Mouse (Mus musculus): ENCODE results near the gene Sox8. TPM values are rescaled to one million over a fixed set of nuclear protein-coding genes. Genes with fewer than 3 reads are reported as not detected.

Gene Sox8
- polyA plus RNA-seq, 1 experiment from 2014 or later = 10.7 TPM

GRCm38 (mm10) chr17:25538945-25539875 is 31.3 kb downstream of the Sox8 start:
- Histone ChIP-seq H3K4me1 (replicated peaks) (peaks cover 26% of the 10 kb centered on the region), H3K27ac (peak overlapping the region; percentile 83), H3K36me3 (no peaks in the 10 kb centered on the region), H3K9me3 (peaks cover 7% of the 10 kb centered on the region; the same call in 1 of the 2 replicates), H3K27me3 (ENCODE audit: insufficient read depth, poor library complexity, severe bottlenecking) (peaks cover 6% of the 10 kb centered on the region; the same call in 1 of the 2 replicates), H3K4me3 (peak overlapping the region; percentile 29)
- 37% methylated on average over 27 of the region's 27 CpGs for WGBS
- DNase-seq (ENCODE audit: low spot score) = peak; percentile 38

GRCm38 (mm10) chr17:25530357-25531022 is 40.0 kb downstream of the Sox8 start:
- H3K4me1 ChIP-seq (replicated peaks) = peaks cover 7% of the 10 kb centered on the region; the same call in 1 of the 2 replicates
- no peak for DNase-seq (ENCODE audit: low spot score)
- 0 out of 2 replicates have a peak, but pooled peaks cover 7% of the 10 kb centered on the region for H3K27me3 ChIP-seq (ENCODE audit: insufficient read depth, poor library complexity, severe bottlenecking)
- no peaks in the 10 kb centered on the region for H3K36me3 ChIP-seq
- 72% methylated on average over 8 of the region's 8 CpGs for WGBS
- H3K9me3 ChIP-seq = no peaks in the 10 kb centered on the region
- peak overlapping the region; percentile 45; the same call in 1 of the 2 replicates for H3K27ac ChIP-seq
- H3K4me3 ChIP-seq = no peak overlapping the region

GRCm38 (mm10) chr17:25522080-25522479 is 48.4 kb downstream of the Sox8 start:
- no peak for DNase-seq (ENCODE audit: low spot score)
- Histone ChIP-seq H3K27ac (no peak overlapping the region), H3K27me3 (ENCODE audit: insufficient read depth, poor library complexity, severe bottlenecking) (no peaks in the 10 kb centered on the region), H3K36me3 (no peaks in the 10 kb centered on the region), H3K4me1 (replicated peaks) (peaks cover 18% of the 10 kb centered on the region), H3K4me3 (no peak overlapping the region), H3K9me3 (no peaks in the 10 kb centered on the region)
- 87% methylated on average over 12 of the region's 12 CpGs for WGBS

- 63% methylated on average over 9 of the region's 9 CpGs for WGBS
- H3K4me1 ChIP-seq (replicated peaks) = peaks cover 25% of the 10 kb centered on the region
- no peaks in the 10 kb centered on the region for H3K36me3 ChIP-seq
- H3K9me3 ChIP-seq = no peaks in the 10 kb centered on the region
- no peak overlapping the region for H3K27ac ChIP-seq
- H3K27me3 ChIP-seq (ENCODE audit: insufficient read depth, poor library complexity, severe bottlenecking) = no peaks in the 10 kb centered on the region
- DNase-seq (ENCODE audit: low spot score) = no peak
- H3K4me3 ChIP-seq = no peak overlapping the region
Observed at GRCm38 (mm10) chr17:25520492-25520891, 50.0 kb downstream of the Sox8 start.

- WGBS = 73% methylated on average over 5 of the region's 5 CpGs
- H3K27me3 ChIP-seq (ENCODE audit: insufficient read depth, poor library complexity, severe bottlenecking) = no peaks in the 10 kb centered on the region
- H3K36me3 ChIP-seq = no peaks in the 10 kb centered on the region
- no peak overlapping the region for H3K4me3 ChIP-seq
- H3K27ac ChIP-seq = peak overlapping the region; percentile 70
- no peak for DNase-seq (ENCODE audit: low spot score)
- no peaks in the 10 kb centered on the region for H3K9me3 ChIP-seq
- H3K4me1 ChIP-seq (replicated peaks) = peaks cover 25% of the 10 kb centered on the region
Observed at GRCm38 (mm10) chr17:25519511-25519910, 51.0 kb downstream of the Sox8 start.

DNA sequence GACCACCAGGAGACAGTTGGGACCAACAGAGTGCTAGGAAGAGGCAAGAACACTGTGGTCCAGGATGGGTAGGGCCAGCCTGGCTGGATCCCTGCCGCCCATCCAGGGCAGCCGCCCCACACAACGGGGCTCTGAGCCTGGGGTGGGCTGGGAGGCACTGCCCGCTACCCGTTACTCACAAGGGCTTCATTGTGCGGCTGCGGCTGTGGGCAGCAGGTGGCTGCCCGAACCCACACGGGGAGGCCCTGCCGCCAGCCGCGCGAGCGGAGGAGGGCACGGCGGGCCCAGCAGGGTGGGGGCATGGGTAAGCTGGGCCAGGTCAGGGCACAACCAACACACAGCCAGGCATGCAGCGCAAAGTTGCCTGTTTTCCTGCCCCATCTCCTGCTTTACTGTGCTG is 52.3 kb downstream of the Sox8 start:
- 84% methylated on average over 17 of the region's 17 CpGs for WGBS
- Histone ChIP-seq H3K4me1 (replicated peaks) (peaks cover 25% of the 10 kb centered on the region), H3K27me3 (ENCODE audit: insufficient read depth, poor library complexity, severe bottlenecking) (no peaks in the 10 kb centered on the region), H3K4me3 (0 out of 2 replicates have a peak overlapping the region, but pooled peaks have one; percentile 2), H3K27ac (peak overlapping the region; percentile 45; the same call in 1 of the 2 replicates), H3K36me3 (no peaks in the 10 kb centered on the region), H3K9me3 (peaks cover 4% of the 10 kb centered on the region; the same call in 1 of the 2 replicates)
- no peak for DNase-seq (ENCODE audit: low spot score)

GRCm38 (mm10) chr17:25516315-25516714 is 54.2 kb downstream of the Sox8 start:
- peaks cover 25% of the 10 kb centered on the region for H3K4me1 ChIP-seq (replicated peaks)
- 43% methylated on average over 5 of the region's 5 CpGs for WGBS
- H3K9me3 ChIP-seq = peaks cover 4% of the 10 kb centered on the region; the same call in 1 of the 2 replicates
- H3K4me3 ChIP-seq = no peak overlapping the region
- no peak for DNase-seq (ENCODE audit: low spot score)
- H3K36me3 ChIP-seq = no peaks in the 10 kb centered on the region
- no peaks in the 10 kb centered on the region for H3K27me3 ChIP-seq (ENCODE audit: insufficient read depth, poor library complexity, severe bottlenecking)
- H3K27ac ChIP-seq = 0 out of 2 replicates have a peak overlapping the region, but pooled peaks have one; percentile 50

Other genes with a start within 250 kb of the Sox8 start
- gene Tpsab1, start 225.1 kb downstream of the Sox8 start, polyA plus RNA-seq (2016; fragmentation: Nextera tagmentation; extraction: Ambion mirVana) = not detected in 2 replicates
- gene Tpsb2, start 204.4 kb downstream of the Sox8 start, polyA plus RNA-seq (2016; fragmentation: Nextera tagmentation; extraction: Ambion mirVana) = not detected in 2 replicates
- gene Tpsg1, start 201.4 kb downstream of the Sox8 start, polyA plus RNA-seq (2016; fragmentation: Nextera tagmentation; extraction: Ambion mirVana) = 0.50 TPM in 1 of 2 replicates, not detected in the other
- gene Cacna1h, start 136.9 kb downstream of the Sox8 start, polyA plus RNA-seq (2016; fragmentation: Nextera tagmentation; extraction: Ambion mirVana) = 3.9 and 6.8 TPM in 2 replicates
- gene Tekt4, start 116.1 kb downstream of the Sox8 start, polyA plus RNA-seq (2016; fragmentation: Nextera tagmentation; extraction: Ambion mirVana) = 1.2 and 2.8 TPM in 2 replicates
- 0.06 and 0.27 TPM in 2 replicates for gene Sstr5, start 73.4 kb downstream of the Sox8 start, polyA plus RNA-seq (2016; fragmentation: Nextera tagmentation; extraction: Ambion mirVana)
- 27.3 and 29.4 TPM in 2 replicates for gene Lmf1, start 8.4 kb upstream of the Sox8 start, polyA plus RNA-seq (2016; fragmentation: Nextera tagmentation; extraction: Ambion mirVana)
- gene Gng13, start 146.5 kb upstream of the Sox8 start, polyA plus RNA-seq (2016; fragmentation: Nextera tagmentation; extraction: Ambion mirVana) = 2.4 and 4.4 TPM in 2 replicates
- 47.2 and 60.4 TPM in 2 replicates for gene Chtf18, start 156.7 kb upstream of the Sox8 start, polyA plus RNA-seq (2016; fragmentation: Nextera tagmentation; extraction: Ambion mirVana)
- 22.2 and 24.8 TPM in 2 replicates for gene Rpusd1, start 157.0 kb upstream of the Sox8 start, polyA plus RNA-seq (2016; fragmentation: Nextera tagmentation; extraction: Ambion mirVana)
- not detected in 2 replicates for gene Mslnl, start 165.4 kb upstream of the Sox8 start, polyA plus RNA-seq (2016; fragmentation: Nextera tagmentation; extraction: Ambion mirVana)
- gene Msln, start 183.7 kb upstream of the Sox8 start, polyA plus RNA-seq (2016; fragmentation: Nextera tagmentation; extraction: Ambion mirVana) = 0.33 TPM in 1 of 2 replicates, not detected in the other
- 25.3 and 25.7 TPM in 2 replicates for gene Narfl, start 203.1 kb upstream of the Sox8 start, polyA plus RNA-seq (2016; fragmentation: Nextera tagmentation; extraction: Ambion mirVana)
- 68.1 and 88.5 TPM in 2 replicates for gene Haghl, start 215.0 kb upstream of the Sox8 start, polyA plus RNA-seq (2016; fragmentation: Nextera tagmentation; extraction: Ambion mirVana)
- 0.95 and 1.2 TPM in 2 replicates for gene Ccdc78, start 215.9 kb upstream of the Sox8 start, polyA plus RNA-seq (2016; fragmentation: Nextera tagmentation; extraction: Ambion mirVana)
- gene Fam173a, start 222.2 kb upstream of the Sox8 start, polyA plus RNA-seq (2016; fragmentation: Nextera tagmentation; extraction: Ambion mirVana) = 68.1 and 76.0 TPM in 2 replicates
- gene AC134908.4, start 225.0 kb upstream of the Sox8 start, polyA plus RNA-seq (2016; fragmentation: Nextera tagmentation; extraction: Ambion mirVana) = 3.4 and 4.5 TPM in 2 replicates
- 174 and 193 TPM in 2 replicates for gene Metrn, start 226.4 kb upstream of the Sox8 start, polyA plus RNA-seq (2016; fragmentation: Nextera tagmentation; extraction: Ambion mirVana)
- gene Fbxl16, start 238.4 kb upstream of the Sox8 start, polyA plus RNA-seq (2016; fragmentation: Nextera tagmentation; extraction: Ambion mirVana) = 11.0 and 16.7 TPM in 2 replicates